Mouse (Mus musculus) forebrain, embryonic 13.5 days (tissue): ENCODE results near the gene Pdcd1lg2. TPM values are rescaled to one million over a fixed set of nuclear protein-coding genes. Genes with fewer than 3 reads are reported as not detected.

ENCODE experiments used
- ATAC-seq: fragments of 200-750 bp; cut with Nextera tagmentation; 2 replicates; pipeline ENCODE4 v1.8.0; 2017
- H3K27ac ChIP-seq: fragments of 300-500 bp; sonication (generic); 2 replicates; pipeline ENCODE4 v1.5.1; 2015; ENCODE audit warnings: inconsistent platforms, mild to moderate bottlenecking, moderate library complexity
- H3K27me3 ChIP-seq: fragments of 300-500 bp; sonication (generic); 2 replicates; pipeline ENCODE4 v1.6.1; 2015; ENCODE audit warnings: mild to moderate bottlenecking, inconsistent platforms
- H3K36me3 ChIP-seq: fragments of 300-500 bp; sonication (generic); 2 replicates; pipeline ENCODE4 v1.6.1; 2015; ENCODE audit warnings: mild to moderate bottlenecking, inconsistent platforms; ENCODE audit not compliant: poor library complexity, severe bottlenecking
- H3K4me1 ChIP-seq: fragments of 300-500 bp; sonication (generic); 2 replicates; pipeline ENCODE4 v1.6.1; 2015; ENCODE audit warnings: inconsistent platforms
- H3K4me2 ChIP-seq: fragments of 300-500 bp; sonication (generic); 2 replicates; pipeline ENCODE4 v1.6.1; 2015; ENCODE audit warnings: inconsistent platforms, mild to moderate bottlenecking, moderate library complexity
- H3K4me3 ChIP-seq: fragments of 300-500 bp; sonication (generic); 2 replicates; pipeline ENCODE4 v1.5.1; 2015; ENCODE audit warnings: mild to moderate bottlenecking, inconsistent platforms
- H3K9ac ChIP-seq: fragments of 300-500 bp; sonication (generic); 2 replicates; pipeline ENCODE4 v1.6.1; 2015; ENCODE audit warnings: mild to moderate bottlenecking, inconsistent platforms
- H3K9me3 ChIP-seq: fragments of 300-500 bp; sonication (generic); replicated peaks from 2 replicates; pipeline ENCODE4 v1.6.1; 2016; ENCODE audit warnings: inconsistent platforms
- WGBS: fragments of 180-500 bp; shearing (Covaris S2); methylation state at CpG from one replicate; pipeline ENCODE4 v1.1.7; 2015; 5-methylcytosine and 5-hydroxymethylcytosine counted together
- polyA plus RNA-seq: library from polyadenylated mRNA; unstranded; fragments of >200 nt; fragmentation: Nextera tagmentation; extraction: Ambion mirVana; gene quantifications from 2 replicates; pipeline ENCODE4 v1.2.1, GENCODE M21; 2015

Gene Pdcd1lg2
- polyA plus RNA-seq, 1 experiment from 2014 or later = not detected

DNA sequence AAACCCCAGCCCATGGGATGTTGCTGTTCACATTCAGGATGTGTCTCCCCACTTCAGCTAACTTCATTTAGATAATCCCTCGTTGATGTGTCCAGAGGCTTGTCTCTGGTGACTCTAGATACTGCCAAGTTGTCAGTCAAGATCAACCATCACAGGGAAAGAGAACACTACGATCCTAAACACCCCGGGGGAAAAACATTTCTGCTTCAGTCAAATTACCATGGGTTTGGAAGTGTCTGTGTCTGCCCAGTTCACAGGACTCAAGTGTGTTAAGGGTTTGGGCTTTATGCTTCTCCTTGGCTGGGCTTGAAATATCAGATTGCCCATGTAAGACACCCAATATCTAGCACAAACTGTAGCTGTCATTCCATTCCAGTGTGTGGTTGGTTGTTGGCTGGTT lies 71.9 kb downstream of the Pdcd1lg2 start:
- WGBS = 67% methylated on average over 3 of the region's 3 CpGs
- no peak overlapping the region for H3K4me2 ChIP-seq
- H3K27ac ChIP-seq = no peak overlapping the region
- no peak overlapping the region for H3K4me3 ChIP-seq
- no peak overlapping the region for H3K9ac ChIP-seq
- no peaks in the 10 kb centered on the region for H3K27me3 ChIP-seq
- no peak for ATAC-seq
- H3K4me1 ChIP-seq = no peaks in the 10 kb centered on the region
- H3K36me3 ChIP-seq = no peaks in the 10 kb centered on the region
- H3K9me3 ChIP-seq = no peaks in the 10 kb centered on the region

DNA sequence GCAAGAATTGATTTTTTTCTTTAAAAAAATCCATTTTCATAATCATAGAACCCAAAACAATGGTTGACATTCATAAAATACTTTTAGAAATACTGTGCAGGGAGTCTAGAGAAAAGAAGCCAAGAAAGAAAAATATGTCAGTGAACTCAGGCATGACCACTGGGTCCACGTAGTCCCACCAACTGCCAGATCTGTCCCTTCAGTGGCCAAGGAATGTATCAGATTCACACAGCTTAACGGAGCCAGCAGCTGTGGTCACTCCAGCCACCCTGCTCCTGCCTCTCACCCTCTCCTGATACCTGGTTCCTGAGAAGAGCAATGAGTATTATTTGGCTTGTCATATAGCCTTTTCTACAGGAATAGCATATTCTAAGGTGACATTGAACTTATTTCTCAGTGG lies 72.7 kb downstream of the Pdcd1lg2 start:
- no peak overlapping the region for H3K27ac ChIP-seq
- 93% methylated on average over 2 of the region's 2 CpGs for WGBS
- no peak overlapping the region for H3K4me3 ChIP-seq
- H3K27me3 ChIP-seq = no peaks in the 10 kb centered on the region
- no peak for ATAC-seq
- H3K9ac ChIP-seq = no peak overlapping the region
- no peak overlapping the region for H3K4me2 ChIP-seq
- no peaks in the 10 kb centered on the region for H3K9me3 ChIP-seq
- no peaks in the 10 kb centered on the region for H3K4me1 ChIP-seq
- H3K36me3 ChIP-seq = no peaks in the 10 kb centered on the region

DNA sequence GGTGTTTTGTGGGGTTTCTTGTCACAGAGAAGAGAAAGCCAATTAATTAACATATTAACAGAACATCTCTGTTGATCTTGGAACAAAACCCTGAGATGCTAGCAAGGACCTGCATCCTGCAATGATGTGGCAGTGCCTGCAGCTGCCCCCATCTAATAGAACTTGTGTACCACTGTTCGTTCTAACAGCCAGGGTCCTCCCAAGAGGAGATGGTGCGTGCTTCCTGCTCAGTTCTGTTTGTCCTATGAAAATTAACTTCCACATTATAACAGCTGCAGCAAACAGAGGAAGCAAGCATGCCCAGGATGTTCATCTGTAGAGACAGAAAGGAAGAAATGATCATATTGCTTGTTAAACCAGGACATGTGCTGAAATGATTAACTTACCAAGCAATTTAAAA lies 73.8 kb downstream of the Pdcd1lg2 start:
- Histone ChIP-seq H3K27ac (no peak overlapping the region), H3K9ac (no peak overlapping the region), H3K4me3 (no peak overlapping the region), H3K4me2 (no peak overlapping the region), H3K4me1 (no peaks in the 10 kb centered on the region), H3K9me3 (no peaks in the 10 kb centered on the region), H3K27me3 (no peaks in the 10 kb centered on the region), H3K36me3 (no peaks in the 10 kb centered on the region)
- ATAC-seq = no peak
- 64% methylated on average over 2 of the region's 2 CpGs for WGBS

DNA sequence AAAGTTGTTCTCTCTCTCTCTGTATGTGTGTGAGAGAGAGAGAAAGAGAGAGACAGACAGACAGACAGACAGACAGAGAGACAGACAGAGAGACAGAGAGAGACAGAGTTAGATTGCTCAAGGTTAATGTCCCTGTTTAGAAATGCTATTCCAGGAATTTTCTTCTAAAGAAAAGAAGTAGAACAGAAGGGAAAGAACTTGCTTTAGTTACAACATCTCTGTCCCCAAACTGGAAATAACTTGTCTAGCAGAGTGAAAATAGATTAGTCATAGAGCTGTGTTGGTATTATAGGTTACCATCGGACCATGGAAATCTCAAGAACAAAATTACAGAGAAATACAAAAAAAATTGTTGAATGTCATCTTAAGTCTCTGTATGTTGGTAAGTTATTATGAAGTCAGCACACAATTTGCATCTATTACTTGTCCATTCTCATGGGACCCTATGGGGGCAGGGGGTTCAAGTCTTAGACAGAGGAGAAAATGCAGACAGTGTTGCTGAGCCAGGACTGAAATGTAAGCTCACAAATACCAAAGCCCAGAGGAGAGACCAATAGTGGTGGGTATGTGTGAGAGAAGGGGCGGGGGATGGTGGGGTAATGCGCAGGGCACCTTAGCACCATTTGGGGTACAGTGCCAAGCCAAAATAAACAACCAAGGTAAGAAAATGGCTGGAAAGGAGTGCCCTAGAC lies 74.7 kb downstream of the Pdcd1lg2 start:
- Histone ChIP-seq H3K4me2 (no peak overlapping the region), H3K27ac (no peak overlapping the region), H3K9me3 (no peaks in the 10 kb centered on the region), H3K27me3 (no peaks in the 10 kb centered on the region), H3K9ac (no peak overlapping the region), H3K4me3 (no peak overlapping the region), H3K36me3 (no peaks in the 10 kb centered on the region), H3K4me1 (no peaks in the 10 kb centered on the region)
- WGBS = 92% methylated on average over 3 of the region's 3 CpGs
- ATAC-seq = no peak

DNA sequence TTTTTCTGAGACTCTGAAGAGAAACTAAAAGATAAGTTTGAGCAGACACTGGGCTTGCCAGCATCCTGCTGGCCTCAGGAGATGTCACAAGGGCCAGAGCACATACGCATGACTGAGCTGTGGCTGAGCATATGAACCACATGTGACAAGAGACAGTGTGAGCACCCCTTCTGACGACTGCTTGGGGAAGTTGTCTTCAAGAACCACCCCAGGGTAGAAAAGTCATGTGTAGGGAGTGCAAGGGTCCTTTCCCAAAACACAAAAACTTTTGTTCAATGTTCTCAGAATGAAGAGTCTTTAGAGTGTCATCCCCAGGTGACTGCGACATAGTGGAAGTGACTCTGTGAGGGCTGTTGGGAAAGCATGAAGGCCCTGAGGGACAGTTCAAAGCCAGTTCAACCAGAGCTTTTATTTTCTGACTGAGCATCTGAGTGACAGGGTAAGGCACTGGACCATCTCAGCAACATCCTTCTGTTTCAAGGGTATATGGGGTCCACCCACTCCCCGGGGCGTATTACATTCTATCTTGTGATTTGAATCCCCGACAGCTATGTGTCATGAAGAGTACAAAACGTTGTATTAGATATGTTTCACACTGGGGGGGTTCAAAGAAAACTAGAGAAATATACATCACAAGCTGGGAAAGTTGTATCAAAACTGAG lies 76.0 kb downstream of the Pdcd1lg2 start:
- H3K27me3 ChIP-seq = no peaks in the 10 kb centered on the region
- no peaks in the 10 kb centered on the region for H3K36me3 ChIP-seq
- no peak overlapping the region for H3K9ac ChIP-seq
- WGBS = 85% methylated on average over 7 of the region's 7 CpGs
- H3K27ac ChIP-seq = no peak overlapping the region
- no peak overlapping the region for H3K4me3 ChIP-seq
- no peaks in the 10 kb centered on the region for H3K4me1 ChIP-seq
- no peak overlapping the region for H3K4me2 ChIP-seq
- H3K9me3 ChIP-seq = no peaks in the 10 kb centered on the region
- ATAC-seq = no peak

DNA sequence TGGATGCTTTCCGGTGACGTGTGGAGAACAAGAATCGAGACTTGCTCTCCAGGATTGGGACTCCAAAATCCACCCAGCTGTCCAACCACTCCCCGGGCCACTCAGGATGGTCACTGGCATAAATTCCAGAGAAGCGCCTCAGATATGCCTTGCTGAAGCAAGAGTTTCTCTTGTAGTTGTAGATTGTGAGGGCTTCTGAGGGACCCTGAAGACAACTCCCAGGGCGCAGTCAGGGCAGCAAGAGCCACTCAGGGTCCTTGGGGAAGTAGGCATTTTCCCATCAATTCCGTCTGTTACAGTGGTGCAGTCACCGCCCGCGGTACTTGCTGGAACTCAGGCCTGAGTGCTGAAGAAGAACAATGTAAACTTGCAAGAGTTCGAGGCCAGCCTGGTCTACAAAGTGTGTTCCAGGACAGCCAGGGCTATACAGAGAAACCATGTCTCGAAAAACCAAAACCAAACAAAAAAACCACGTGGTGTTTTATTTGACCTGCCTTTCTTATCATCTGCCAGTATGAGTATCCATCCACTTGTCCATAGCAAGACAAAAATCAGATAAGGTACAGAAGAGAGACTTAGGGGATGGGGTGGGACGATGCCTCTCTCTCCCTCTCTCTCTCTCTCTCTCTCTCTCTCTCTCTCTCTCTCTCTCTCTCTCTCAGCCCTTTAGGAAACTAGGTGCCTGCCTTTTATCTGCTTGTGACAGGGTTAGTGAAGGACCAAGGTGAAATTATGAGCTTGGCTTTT lies 76.8 kb downstream of the Pdcd1lg2 start:
- Histone ChIP-seq H3K4me3 (no peak overlapping the region), H3K27ac (no peak overlapping the region), H3K36me3 (no peaks in the 10 kb centered on the region), H3K27me3 (no peaks in the 10 kb centered on the region), H3K9ac (no peak overlapping the region), H3K4me2 (no peak overlapping the region), H3K4me1 (no peaks in the 10 kb centered on the region), H3K9me3 (no peaks in the 10 kb centered on the region)
- 91% methylated on average over 14 of the region's 14 CpGs for WGBS
- ATAC-seq = no peak

DNA sequence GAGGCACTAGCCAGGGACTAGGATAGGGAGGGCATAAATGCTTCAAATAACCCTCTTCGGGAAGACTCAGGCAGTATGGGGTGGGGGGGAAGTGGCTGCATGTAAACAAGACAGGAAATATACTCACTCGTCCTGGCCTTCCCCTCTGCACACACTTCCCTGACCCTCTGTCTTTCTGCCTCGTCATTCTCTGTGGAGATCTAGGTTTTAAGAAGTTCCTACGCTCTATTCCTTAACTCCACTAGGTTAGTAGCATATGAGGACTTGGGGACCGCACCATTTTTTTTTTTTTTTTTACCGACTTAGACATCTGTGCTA lies 77.3 kb downstream of the Pdcd1lg2 start:
- no peak overlapping the region for H3K27ac ChIP-seq
- no peaks in the 10 kb centered on the region for H3K27me3 ChIP-seq
- 73% methylated on average over 6 of the region's 6 CpGs for WGBS
- H3K4me3 ChIP-seq = no peak overlapping the region
- H3K4me2 ChIP-seq = no peak overlapping the region
- H3K9ac ChIP-seq = no peak overlapping the region
- no peaks in the 10 kb centered on the region for H3K4me1 ChIP-seq
- no peaks in the 10 kb centered on the region for H3K36me3 ChIP-seq
- H3K9me3 ChIP-seq = no peaks in the 10 kb centered on the region
- ATAC-seq = no peak

DNA sequence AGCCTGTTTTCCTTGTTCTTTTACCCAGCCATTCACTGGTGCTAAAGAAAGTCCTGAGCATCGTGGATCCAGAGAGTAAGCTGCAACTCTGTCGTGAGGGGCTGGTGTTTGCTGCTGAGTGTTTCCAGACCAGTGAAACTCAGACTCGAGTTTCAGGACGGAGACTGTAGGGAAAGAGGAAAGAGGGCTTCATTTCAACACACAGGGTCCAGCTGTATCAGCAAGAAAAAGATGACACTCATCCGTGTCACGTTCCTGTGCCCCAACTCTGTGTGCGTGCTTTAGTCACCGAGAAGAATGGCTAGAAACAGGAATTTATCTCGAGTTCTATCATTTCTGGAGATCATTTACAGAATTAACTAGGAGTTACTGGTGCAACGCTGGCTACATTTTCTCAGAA lies 77.7 kb downstream of the Pdcd1lg2 start:
- Histone ChIP-seq H3K4me1 (no peaks in the 10 kb centered on the region), H3K4me2 (no peak overlapping the region), H3K9me3 (no peaks in the 10 kb centered on the region), H3K27me3 (no peaks in the 10 kb centered on the region), H3K36me3 (no peaks in the 10 kb centered on the region), H3K9ac (no peak overlapping the region), H3K27ac (no peak overlapping the region), H3K4me3 (no peak overlapping the region)
- no peak for ATAC-seq
- WGBS = 82% methylated on average over 10 of the region's 10 CpGs

DNA sequence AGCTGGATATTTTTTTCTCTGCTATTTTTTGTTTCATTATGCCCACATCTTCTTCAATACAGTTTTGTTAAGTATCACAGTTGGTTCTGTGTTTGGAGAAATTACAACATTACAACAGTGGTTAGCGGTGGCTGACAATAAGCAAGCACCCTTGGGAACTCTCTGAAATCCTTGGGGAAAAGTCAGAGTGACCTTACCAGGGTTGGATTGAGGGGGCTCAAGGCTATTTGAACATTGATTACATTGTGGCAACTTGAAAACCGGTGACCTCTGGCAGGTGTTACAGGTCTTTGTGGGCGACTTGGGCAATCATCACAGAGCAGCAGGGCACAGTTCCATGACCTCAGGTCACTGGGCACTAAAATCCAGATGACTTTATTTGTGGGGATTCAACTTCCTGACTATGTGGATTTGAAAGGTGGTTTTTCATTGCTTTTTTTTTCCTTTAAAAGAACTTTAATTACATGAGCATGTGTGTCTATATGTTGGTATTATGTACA lies 79.1 kb downstream of the Pdcd1lg2 start:
- Histone ChIP-seq H3K4me1 (no peaks in the 10 kb centered on the region), H3K4me2 (no peak overlapping the region), H3K4me3 (no peak overlapping the region), H3K9ac (no peak overlapping the region), H3K9me3 (no peaks in the 10 kb centered on the region), H3K36me3 (no peaks in the 10 kb centered on the region), H3K27ac (no peak overlapping the region), H3K27me3 (no peaks in the 10 kb centered on the region)
- ATAC-seq = no peak
- WGBS = 89% methylated on average over 3 of the region's 3 CpGs

DNA sequence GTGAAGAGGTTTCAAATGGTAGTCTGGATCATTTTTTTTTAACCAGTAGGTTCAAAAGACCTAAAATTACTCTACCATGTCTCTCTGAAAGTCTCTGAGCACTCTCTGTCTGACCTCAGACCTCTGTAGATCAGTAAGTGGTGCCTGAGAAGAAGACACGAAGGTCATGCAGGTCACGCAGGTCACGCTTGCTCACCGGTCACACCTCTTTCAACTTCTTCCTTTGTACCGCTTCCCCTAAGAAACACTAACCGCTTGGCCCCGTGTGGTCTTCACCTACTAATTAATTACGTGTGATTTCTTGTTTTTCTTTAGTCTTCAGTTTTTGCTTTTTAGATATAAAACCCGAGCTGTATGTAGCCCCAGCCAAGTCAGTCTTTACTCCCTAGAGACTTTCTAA lies 80.7 kb downstream of the Pdcd1lg2 start:
- Histone ChIP-seq H3K27ac (no peak overlapping the region), H3K4me2 (no peak overlapping the region), H3K9me3 (no peaks in the 10 kb centered on the region), H3K4me3 (no peak overlapping the region), H3K9ac (no peak overlapping the region), H3K4me1 (no peaks in the 10 kb centered on the region), H3K36me3 (no peaks in the 10 kb centered on the region), H3K27me3 (no peaks in the 10 kb centered on the region)
- ATAC-seq = no peak
- WGBS = 81% methylated on average over 9 of the region's 9 CpGs

DNA sequence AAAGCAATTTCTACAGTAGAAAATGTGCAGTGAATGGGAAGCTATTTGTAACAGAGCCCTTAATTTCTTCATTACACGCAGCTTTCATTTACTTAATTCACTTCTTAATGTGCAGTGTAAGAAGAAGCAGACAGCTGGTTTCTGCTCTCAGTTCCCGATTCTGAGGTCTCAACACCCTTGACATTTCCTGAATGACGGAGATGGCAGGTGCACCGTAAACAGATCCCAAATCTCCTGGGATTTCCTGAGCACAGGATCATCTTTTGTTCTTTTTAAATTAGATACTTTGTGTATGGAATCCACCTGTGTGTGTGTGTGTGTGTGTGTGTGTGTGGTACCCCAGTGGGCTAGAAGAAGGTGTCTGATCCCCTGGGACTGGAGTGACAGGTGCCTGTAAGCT lies 83.7 kb downstream of the Pdcd1lg2 start:
- no peaks in the 10 kb centered on the region for H3K36me3 ChIP-seq
- WGBS = 71% methylated on average over 4 of the region's 4 CpGs

DNA sequence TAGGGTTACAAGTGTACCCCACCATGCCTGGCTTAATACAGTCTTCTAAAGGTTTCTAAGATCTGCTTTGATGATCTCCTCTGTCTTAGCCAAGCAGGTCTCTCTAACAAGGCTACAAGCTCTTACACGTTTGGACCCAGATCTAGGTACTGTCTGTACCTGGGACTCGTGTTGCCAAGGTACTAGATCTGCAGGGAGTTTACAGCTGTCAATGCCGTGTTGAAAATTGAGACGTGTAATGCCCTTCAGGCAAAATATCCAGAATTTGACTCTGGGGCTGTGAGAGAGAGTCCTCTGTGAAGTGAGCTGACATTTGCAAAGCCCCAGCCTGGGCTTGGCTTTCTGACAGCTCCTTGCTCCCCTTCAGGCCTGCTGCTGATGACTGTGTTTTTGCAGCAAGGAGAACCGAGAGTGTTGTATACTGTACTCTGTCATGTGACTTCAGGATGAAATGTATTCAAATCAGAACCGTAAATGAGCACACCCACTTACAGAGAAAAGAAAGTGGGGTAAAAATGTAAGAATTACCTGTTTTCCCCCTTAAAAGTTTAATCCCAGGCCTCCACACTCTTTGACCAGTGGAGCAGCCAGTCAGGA lies 85.4 kb downstream of the Pdcd1lg2 start:
- H3K4me2 ChIP-seq = no peak overlapping the region
- no peak for ATAC-seq
- no peaks in the 10 kb centered on the region for H3K27me3 ChIP-seq
- H3K27ac ChIP-seq = no peak overlapping the region
- no peaks in the 10 kb centered on the region for H3K4me1 ChIP-seq
- no peaks in the 10 kb centered on the region for H3K36me3 ChIP-seq
- H3K4me3 ChIP-seq = no peak overlapping the region
- no peaks in the 10 kb centered on the region for H3K9me3 ChIP-seq
- no peak overlapping the region for H3K9ac ChIP-seq
- WGBS = 75% methylated on average over 6 of the region's 6 CpGs

More for the DNA sequence above, 83.7 kb downstream of the Pdcd1lg2 start:
- Histone ChIP-seq H3K9me3 (no peaks in the 10 kb centered on the region), H3K9ac (no peak overlapping the region), H3K4me3 (no peak overlapping the region), H3K4me2 (no peak overlapping the region), H3K4me1 (no peaks in the 10 kb centered on the region), H3K27me3 (no peaks in the 10 kb centered on the region), H3K27ac (no peak overlapping the region)
- ATAC-seq = no peak
